Mouse (Mus musculus): ENCODE data around the gene Pex5. TPM values are rescaled to one million over a fixed set of nuclear protein-coding genes. Genes with fewer than 3 reads are reported as not detected.
"Not testable (repeated sequence)": the region's sequence is repeated elsewhere in the genome, so short reads cannot be mapped to it uniquely, and the experiment has no call there.

Gene Pex5
- polyA plus RNA-seq, 3 experiments from 2014 or later = 7.0 to 10.1 (median 9.3) TPM

DNA sequence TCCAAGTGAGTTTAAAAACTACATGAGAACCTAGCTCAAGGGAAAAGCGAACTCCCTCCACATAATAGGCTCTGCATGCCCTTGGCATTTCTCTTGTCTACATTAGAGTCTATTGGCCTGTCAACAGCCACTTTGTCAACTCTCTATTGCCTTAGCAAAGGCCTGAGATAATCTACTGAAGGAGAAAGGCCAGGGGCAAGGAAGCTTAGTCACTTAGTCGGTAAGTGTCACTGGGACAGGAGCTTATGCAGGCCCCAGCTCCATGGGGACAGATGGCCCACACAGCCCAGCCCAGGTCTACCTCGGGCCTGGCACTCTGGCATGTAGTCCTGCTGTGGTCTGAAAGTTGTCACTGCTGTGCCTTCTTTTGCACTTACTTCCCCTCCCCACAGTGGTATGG is 11.7 kb upstream of the Pex5 start:
- ATAC-seq = no peak

- no peak for ATAC-seq
These were observed 10.7 kb upstream of the Pex5 start for GRCm38 (mm10) chr6:124425523-124425922.

DNA sequence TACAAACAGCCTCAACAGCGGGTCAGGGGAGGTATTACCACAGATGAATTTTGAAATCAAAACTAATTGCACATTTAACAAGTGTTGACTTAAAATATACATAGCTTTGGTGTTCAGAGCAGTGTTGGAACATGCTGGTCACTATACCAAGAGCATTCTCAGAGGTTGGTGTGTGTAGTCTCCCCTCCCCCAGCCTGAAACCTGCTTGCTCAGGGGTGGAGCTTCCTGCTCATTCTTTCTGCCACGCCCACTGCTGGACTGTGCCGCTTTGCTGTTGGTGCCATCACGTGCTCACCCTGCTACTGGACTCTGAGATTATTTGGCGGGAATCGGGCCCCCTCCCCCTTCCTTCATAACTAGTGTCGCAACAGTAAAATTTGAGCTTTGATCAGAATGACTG is 10.2 kb upstream of the Pex5 start:
- ATAC-seq = not testable (repeated sequence)

DNA sequence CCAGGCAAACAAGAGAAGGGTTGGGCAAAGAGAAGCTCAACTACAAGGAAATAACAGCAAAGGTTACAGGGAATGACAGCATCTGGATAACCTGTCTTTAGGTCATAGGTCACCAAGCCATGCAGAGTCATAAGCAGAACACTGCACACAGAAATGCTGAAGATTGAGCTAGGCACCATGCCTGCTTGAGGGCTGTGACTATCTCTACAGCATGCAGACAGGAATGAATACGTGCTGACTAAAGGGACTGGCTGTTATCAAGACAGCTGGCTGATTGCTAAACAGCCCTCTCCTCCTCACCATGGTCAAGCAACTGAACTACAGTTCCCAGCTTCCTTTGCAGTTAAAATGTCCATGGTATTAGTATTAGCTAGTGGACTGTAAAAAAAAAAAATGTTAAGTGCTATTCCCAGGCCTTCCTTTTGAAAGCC is 9.2 kb upstream of the Pex5 start:
- no peak for ATAC-seq

- ATAC-seq = no peak
These were observed 3.8 kb upstream of the Pex5 start for GRCm38 (mm10) chr6:124418686-124419085.

DNA sequence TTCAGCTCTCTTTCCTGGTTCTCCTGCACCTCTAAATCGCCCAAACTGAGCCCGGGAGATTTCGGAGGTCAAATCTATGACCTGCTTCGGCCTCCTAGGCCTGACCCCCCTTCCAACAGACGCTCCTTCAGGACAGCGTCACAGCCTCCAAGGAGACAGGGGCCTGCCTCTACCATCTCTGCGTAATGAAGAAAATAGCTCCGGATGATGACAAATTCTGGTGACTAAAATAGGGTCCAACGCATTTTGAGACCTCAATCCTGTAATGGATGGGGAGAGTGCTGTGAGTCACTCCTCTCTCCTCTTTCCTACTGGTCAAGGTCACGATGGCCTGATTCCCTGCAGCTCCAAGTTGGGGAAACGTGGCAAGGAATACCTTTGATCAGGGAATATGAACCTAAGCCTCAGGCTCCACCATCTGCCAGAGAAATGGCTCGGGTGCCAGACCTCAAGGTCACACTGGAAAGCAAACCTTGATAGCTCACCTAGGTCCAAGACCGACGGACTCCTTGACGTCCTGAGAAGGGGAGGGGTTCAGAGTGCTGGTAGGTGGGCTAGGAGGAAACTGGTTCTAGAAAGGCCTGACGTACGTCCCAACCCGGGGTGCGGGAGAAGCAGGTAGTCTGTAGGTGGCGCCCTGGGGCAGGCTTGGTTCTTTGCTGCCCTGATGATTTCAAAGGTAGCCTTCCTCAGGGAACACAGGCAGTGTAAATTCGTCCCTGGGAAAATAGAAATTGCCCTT is 651 bp upstream of the Pex5 start:
- peak; percentile 82 for ATAC-seq

GRCm38 (mm10) chr6:124414150-124414926 is 529 bp downstream of the Pex5 start:
- ATAC-seq = peak; percentile 6

- ATAC-seq = no peak
These were observed 1.1 kb downstream of the Pex5 start for GRCm38 (mm10) chr6:124413770-124414149.

DNA sequence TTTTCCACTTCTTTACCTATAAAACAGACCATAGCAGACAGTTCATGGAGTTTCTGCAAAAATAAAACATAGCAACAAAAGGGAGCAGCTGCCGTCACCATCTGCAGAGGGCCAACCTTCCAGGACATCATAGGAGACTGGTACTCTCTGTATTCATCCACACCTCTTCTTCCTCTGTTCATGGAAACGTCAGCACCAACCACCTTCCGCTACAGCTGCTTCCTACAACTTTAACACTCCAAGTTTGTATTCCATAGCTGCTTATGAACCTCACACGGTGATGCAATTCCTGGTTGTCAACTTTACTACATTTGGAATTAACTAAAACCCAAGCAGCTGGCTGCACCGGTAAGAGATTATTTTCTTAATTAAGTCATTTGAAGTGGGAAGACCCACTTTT is 6.5 kb downstream of the Pex5 start:
- ATAC-seq = no peak

DNA sequence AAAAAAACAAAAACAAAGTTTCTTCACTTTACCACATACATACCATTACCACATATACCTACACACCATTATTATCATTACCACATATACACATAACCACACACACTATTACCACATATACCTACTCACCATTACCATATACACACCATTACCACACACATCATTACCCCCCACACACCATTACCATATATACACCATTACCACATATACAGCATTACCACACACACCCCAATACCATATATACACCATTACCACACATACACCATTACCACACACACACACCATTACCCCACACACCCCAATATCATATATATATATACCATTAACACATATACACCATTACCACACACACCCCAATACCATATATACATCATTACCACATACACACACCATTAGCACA is 7.7 kb downstream of the Pex5 start:
- no peak for ATAC-seq

- no peak for ATAC-seq
These were observed 8.5 kb downstream of the Pex5 start for GRCm38 (mm10) chr6:124406326-124406725.

- ATAC-seq = no peak
These were observed 15.1 kb downstream of the Pex5 start for GRCm38 (mm10) chr6:124399738-124400137.

GRCm38 (mm10) chr6:124394991-124395390 is 19.9 kb downstream of the Pex5 start:
- not testable (repeated sequence) for ATAC-seq

- no peak for ATAC-seq
These were observed 34.7 kb downstream of the Pex5 start for GRCm38 (mm10) chr6:124380142-124380541.

DNA sequence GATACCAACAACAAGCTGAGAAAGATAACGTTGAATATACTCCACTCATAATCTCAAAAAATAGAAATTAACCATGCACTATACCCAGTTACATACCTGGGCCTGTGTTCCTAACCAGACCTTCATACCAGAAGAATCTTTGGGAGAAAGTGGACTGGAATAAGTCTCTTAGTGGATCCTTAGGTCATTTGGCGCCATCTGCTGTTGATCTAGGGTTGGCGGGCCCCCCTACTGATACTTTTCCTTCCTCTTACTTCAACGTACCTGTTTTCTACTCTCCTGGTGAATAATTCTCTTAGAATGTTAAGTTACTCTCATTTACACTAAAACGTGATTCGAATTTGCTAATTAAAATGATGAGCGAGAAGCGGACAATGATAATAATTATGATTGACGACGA is 35.5 kb downstream of the Pex5 start:
- ATAC-seq = no peak

DNA sequence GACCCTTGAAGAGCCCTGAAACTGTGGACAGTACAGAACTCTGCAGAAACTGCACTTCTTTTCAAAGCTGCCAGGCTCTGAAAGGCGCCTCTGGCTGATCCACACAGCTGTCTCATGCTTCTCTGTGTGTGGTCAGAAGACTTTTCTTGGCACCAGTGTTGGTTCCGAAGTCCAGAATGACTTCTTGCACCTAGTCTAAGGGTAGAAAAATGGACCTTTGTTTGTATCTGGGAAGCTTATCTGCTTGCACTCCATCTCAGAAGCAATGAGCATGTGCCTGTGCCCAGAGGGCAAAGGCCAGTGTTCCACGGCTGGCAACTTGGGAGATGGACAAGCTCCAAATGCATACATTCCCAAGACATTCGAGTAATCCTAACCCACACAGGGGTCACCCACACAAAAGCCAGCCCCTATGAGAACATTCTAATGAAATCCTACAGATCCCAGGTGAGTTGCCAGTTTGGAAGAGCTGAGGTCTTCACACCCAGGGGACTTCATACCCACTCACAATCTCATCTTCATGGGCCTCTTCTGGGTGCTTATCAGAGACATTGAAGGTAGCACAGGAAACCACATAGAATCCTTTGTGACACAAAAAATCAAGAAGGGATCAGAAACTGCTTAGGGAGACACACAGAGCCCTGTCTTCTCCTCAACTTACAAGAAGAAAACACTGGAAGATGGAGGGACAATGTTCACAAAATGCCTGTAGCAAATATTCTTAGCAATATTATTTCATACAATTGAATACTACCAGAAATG is 37.2 kb downstream of the Pex5 start:
- ATAC-seq = no peak

- ATAC-seq = no peak
These were observed 38.6 kb downstream of the Pex5 start for GRCm38 (mm10) chr6:124376311-124376710.

DNA sequence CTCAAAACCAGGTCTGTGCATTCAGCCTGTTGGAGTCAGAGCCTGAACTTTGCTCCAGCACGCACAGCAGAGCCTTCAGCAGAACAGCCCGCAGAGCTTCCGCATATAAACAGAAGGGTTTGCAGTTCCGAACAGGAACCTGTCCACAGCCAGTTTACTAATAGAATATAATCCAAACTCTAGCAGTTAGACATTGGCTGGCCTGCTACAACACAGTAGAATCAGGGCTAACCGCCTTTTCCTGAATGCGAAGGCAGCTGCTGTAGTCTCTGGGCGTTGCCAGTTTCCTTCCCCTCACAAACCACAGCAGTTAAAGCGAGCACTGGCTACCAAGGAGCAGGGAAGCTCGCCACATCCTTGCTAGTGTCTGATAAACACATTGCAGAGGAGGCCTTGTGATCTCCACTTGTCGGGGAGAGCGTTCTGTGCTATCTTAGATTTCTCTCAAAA is 39.4 kb downstream of the Pex5 start:
- ATAC-seq = peak; percentile 94

GRCm38 (mm10) chr6:124374683-124375082 is 40.2 kb downstream of the Pex5 start:
- no peak for ATAC-seq

DNA sequence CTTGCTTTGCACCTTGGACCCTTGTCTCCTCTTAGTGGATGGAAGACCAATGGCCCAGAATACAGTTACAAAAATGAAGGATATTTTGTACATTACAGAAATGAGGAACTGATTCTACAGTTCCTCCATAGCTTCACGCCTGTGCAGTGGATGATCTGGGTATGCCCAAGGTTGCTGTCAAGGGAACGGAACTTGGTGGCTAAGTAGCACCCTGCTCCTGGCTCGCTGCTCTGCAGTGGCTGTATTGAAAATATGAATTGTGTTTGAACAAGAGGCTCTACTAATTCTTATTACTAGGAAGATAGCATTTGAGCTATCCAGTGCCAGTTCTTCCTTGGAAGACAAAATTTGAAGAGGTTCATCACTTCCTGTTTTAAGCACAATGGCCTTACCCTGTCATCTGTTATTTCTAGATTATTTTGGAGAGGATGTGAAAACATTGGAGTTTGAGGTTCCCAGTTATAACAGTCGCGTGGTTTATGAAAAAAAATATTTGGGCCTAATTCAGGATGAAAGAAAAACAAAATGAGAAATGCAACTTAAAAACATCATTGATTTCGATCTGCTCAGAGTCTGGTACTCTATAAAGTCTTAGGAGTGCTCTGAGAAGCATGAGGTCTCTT is 41.2 kb downstream of the Pex5 start:
- no peak for ATAC-seq

DNA sequence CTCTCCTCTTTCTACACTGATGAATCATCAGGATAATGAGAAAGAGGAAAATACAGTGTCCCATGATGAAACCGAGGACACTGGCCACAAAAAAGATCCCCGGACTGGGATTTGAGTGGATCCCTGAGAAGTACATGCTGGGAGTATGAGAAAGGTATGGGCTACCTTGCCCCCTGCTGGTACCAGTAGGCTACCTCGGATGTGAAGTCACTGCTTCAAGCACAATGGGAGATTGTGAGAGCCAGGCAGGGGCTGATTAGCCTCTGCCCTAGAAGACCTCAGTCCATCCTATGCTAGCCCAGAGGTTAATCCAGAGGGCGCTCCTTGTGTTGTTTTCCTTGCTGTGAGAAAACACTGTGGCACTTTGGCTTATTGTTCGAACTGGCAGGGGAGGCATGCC is 50.5 kb downstream of the Pex5 start:
- no peak for ATAC-seq

DNA sequence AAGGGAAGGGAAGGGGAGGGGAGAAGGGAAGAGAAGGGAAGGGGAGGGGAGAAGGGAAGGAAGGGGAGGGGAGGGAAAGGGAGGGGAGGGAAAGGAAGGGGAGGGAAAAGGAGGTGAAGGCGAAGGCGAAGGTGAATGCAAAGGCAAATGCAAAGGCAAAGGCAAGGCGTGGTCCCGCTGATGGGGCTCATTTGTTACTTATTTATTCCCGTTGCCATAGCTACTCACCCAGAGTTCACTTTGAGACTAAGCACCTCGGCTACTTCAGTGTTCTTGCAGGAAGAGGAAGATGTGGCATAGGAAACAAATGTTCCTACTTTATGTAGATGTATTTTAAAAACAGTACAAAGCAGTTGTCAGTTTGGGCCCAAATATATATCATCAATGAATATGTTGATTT is 54.3 kb downstream of the Pex5 start:
- no peak for ATAC-seq

DNA sequence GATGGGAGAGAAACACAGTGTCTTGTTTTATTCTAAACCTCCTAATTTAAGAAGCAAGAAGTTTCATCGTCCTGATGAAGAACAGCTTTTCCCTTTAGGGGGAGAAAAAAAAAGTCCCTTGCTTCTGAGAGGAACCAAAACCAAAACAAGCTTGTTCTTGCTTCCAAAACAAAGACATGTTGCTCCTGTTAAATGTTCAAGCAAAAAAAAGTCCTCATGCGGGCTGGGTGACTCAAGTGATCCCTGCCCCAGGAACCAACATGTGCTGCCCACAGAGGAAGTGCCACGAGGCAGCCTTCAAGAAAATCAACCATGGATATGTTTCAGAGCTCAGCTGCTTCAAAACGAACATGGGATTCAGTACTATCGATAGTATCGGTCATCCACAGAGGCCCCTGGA is 55.9 kb downstream of the Pex5 start:
- ATAC-seq = no peak

All from inflammation-experienced regulatory T-cells, adult 6 months (primary cell).